In the genomic region with DNA sequence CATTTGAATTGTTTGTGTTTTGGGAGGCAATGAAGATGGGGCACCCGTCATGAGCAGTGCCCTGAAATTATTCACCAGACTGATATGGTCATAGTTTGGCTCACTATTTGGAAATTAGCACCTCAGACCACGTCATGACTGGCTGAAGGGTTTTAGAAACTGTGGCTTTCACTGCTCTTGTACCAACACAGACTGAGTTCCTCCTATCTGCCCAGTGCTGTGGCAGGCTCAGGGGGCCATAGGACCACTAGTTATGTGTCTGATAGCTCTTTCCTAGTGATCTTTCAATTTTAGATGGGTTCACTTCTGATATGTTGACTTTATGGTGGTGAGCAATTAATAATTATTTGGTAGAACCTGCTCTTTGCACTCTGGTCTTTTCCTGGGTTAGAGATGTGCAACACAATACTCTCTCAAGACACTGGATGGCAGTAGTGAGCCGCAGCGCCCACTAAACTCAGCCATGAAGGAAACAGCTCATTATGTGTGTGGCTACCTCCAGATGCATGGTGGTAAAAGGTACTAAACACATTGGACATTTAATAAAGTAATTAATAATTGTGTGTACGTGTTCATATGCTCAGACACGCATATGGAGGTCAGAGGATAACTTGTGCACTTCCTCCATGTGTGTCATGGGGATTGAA, we compare ENCODE assay signal across 9 mouse cellular contexts.
A peak's percentile ranks its signal among the peaks of the same experiment; 100 is the strongest.
DNase-seq lines count a peak whose midpoint lies in the region; ATAC-seq and TF ChIP-seq lines count a peak whose summit lies in the region.
"Had no signal": no experiment of that assay in that cellular context is flagged by ENCODE, and none has a peak within 500 bp of the region (broad histone marks: within the 10 kb centered on the region; RNA-seq: fewer than 3 reads in every experiment).

No protein-coding gene starts in this region.

- TF ChIP-seq POLR2A in thymus, adult 2 months (IDR thresholded peaks at IDR 0.05; ENCODE audit: control insufficient read depth, extremely low read depth, insufficient read depth, low read length, poor library complexity) = no peak
- no peak for TF ChIP-seq POLR2A in small intestine, adult 2 months (IDR thresholded peaks at IDR 0.05; ENCODE audit: low read depth, low read length)

- no peaks in the 10 kb centered on the region for H3K9me3 ChIP-seq in forebrain, embryonic 11.5 days (ENCODE audit: control insufficient read depth, low read length)
- H3K9me3 ChIP-seq in intestine, embryonic 14.5 days (ENCODE audit: control insufficient read depth, low read length) = no peaks in the 10 kb centered on the region; the same call in 1 of the 2 replicates
- H3K9me3 ChIP-seq in lung, embryonic 15.5 days = no peaks in the 10 kb centered on the region

- no peak for TF ChIP-seq CTCF in thymus, adult 2 months (IDR thresholded peaks at IDR 0.05; ENCODE audit: borderline replicate concordance, control insufficient read depth, extremely low read depth, insufficient read depth, low read length, poor library complexity)
- peak; percentile 61; the same call in 1 of the 2 replicates for TF ChIP-seq CTCF in small intestine, adult 2 months (IDR thresholded peaks at IDR 0.05; ENCODE audit: extremely low read depth, insufficient read length, insufficient replicate concordance, low read depth, low read length)

- no peak overlapping the region for H3K27ac ChIP-seq in thymus, adult 2 months (ENCODE audit: control insufficient read depth, insufficient read depth, low read length)
- H3K27ac ChIP-seq in forebrain, embryonic 11.5 days (ENCODE audit: low read depth, low read length) = no peak overlapping the region
- H3K27ac ChIP-seq in intestine, embryonic 14.5 days (ENCODE audit: low read depth) = no peak overlapping the region
- no peak overlapping the region for H3K27ac ChIP-seq in lung, embryonic 15.5 days
- H3K27ac ChIP-seq in small intestine, adult 2 months (ENCODE audit: insufficient read depth, low read depth, low read length) = no peak overlapping the region
- H3K27ac ChIP-seq: heart, embryonic 13.5 days had no signal

- no peaks in the 10 kb centered on the region for H3K4me1 ChIP-seq in thymus, adult 2 months (replicated peaks; ENCODE audit: control insufficient read depth, insufficient read depth, low read length)
- H3K4me1 ChIP-seq in forebrain, embryonic 11.5 days (replicated peaks; ENCODE audit: control insufficient read depth, insufficient read depth, low read length) = no peaks in the 10 kb centered on the region
- no peaks in the 10 kb centered on the region for H3K4me1 ChIP-seq in intestine, embryonic 14.5 days (replicated peaks; ENCODE audit: control insufficient read depth, insufficient read depth, low read length)
- no peaks in the 10 kb centered on the region for H3K4me1 ChIP-seq in lung, embryonic 15.5 days
- H3K4me1 ChIP-seq in small intestine, adult 2 months (ENCODE audit: control insufficient read depth, insufficient read depth, insufficient read length, low read length) = no peaks in the 10 kb centered on the region
- H3K4me1 ChIP-seq: heart, embryonic 13.5 days had no signal

- ATAC-seq in forebrain, embryonic 11.5 days (replicated peaks; ENCODE audit: low FRiP score) = peak; percentile 78
- ATAC-seq in intestine, embryonic 14.5 days (replicated peaks; ENCODE audit: low FRiP score, low TSS enrichment, low read depth) = peak; percentile 36; the same call in 1 of the 2 replicates
- ATAC-seq in lung, embryonic 15.5 days (ENCODE audit: borderline replicate concordance, extremely low read depth, low FRiP score, low TSS enrichment) = peak; percentile 35; the same call in 1 of the 2 replicates

- no peak overlapping the region for H3K4me3 ChIP-seq in thymus, adult 2 months (ENCODE audit: control insufficient read depth, insufficient read depth, low read length)
- H3K4me3 ChIP-seq in forebrain, embryonic 11.5 days (ENCODE audit: low read depth, low read length) = no peak overlapping the region
- H3K4me3 ChIP-seq in intestine, embryonic 14.5 days (ENCODE audit: low read depth, low read length) = no peak overlapping the region
- H3K4me3 ChIP-seq in lung, embryonic 15.5 days = no peak overlapping the region
- H3K4me3 ChIP-seq in small intestine, adult 2 months (ENCODE audit: low read depth, low read length) = no peak overlapping the region
- H3K4me3 ChIP-seq: heart, embryonic 13.5 days had no signal

- no peaks in the 10 kb centered on the region for H3K36me3 ChIP-seq in thymus, adult 2 months (ENCODE audit: control insufficient read depth, insufficient read depth, low read length)
- no peaks in the 10 kb centered on the region for H3K36me3 ChIP-seq in forebrain, embryonic 11.5 days (ENCODE audit: control insufficient read depth, insufficient read depth, low read length)
- no peaks in the 10 kb centered on the region for H3K36me3 ChIP-seq in intestine, embryonic 14.5 days (ENCODE audit: control insufficient read depth, insufficient read depth, low read length)
- no peaks in the 10 kb centered on the region for H3K36me3 ChIP-seq in lung, embryonic 15.5 days
- no peaks in the 10 kb centered on the region for H3K36me3 ChIP-seq in small intestine, adult 2 months (ENCODE audit: control insufficient read depth, insufficient read depth, low read length)
- H3K36me3 ChIP-seq: heart, embryonic 13.5 days had no signal

- no peak overlapping the region for H3K4me2 ChIP-seq in forebrain, embryonic 11.5 days (ENCODE audit: low read depth, low read length, severe bottlenecking)
- H3K4me2 ChIP-seq in intestine, embryonic 14.5 days (ENCODE audit: low read length) = no peak overlapping the region
- H3K4me2 ChIP-seq in lung, embryonic 15.5 days = no peak overlapping the region
- H3K4me2 ChIP-seq: heart, embryonic 13.5 days had no signal

- H3K9ac ChIP-seq in forebrain, embryonic 11.5 days (ENCODE audit: low read length) = no peak overlapping the region
- no peak overlapping the region for H3K9ac ChIP-seq in intestine, embryonic 14.5 days (ENCODE audit: low read length)
- no peak overlapping the region for H3K9ac ChIP-seq in lung, embryonic 15.5 days
- H3K9ac ChIP-seq: heart, embryonic 13.5 days had no signal

- peak; percentile 49 to 50 for DNase-seq in adrenal gland, adult 18-20 months (ENCODE audit: low spot score in 2 of 2)
- no peak for DNase-seq in adrenal gland, postnatal 4 days (ENCODE audit: low spot score in 2 of 2)
- peak; percentile 32 for DNase-seq in thymus, adult 2 months
- no peak for DNase-seq in thymus, adult 18-20 months
- peak; percentile 69 for DNase-seq in forebrain, embryonic 11.5 days (ENCODE audit: low spot score)
- DNase-seq in intestine, embryonic 14.5 days (ENCODE audit: low spot score) = peak; percentile 78

- 29% methylated on average over 6 of the region's 6 CpGs for WGBS in thymus, adult 2 months
- 18% methylated on average over 6 of the region's 6 CpGs for WGBS in forebrain, embryonic 11.5 days
- WGBS in intestine, embryonic 14.5 days = 21% methylated on average over 6 of the region's 6 CpGs
- 15% methylated on average over 6 of the region's 6 CpGs for WGBS in lung, embryonic 15.5 days
- WGBS in small intestine, adult 2 months = 16% methylated on average over 6 of the region's 6 CpGs

- H3K27me3 ChIP-seq in thymus, adult 2 months (ENCODE audit: control insufficient read depth, insufficient read depth, low read length) = no peaks in the 10 kb centered on the region
- no peaks in the 10 kb centered on the region for H3K27me3 ChIP-seq in forebrain, embryonic 11.5 days (ENCODE audit: control insufficient read depth, insufficient read depth, low read length)
- H3K27me3 ChIP-seq in intestine, embryonic 14.5 days (replicated peaks; ENCODE audit: control insufficient read depth, insufficient read depth, low read length) = no peaks in the 10 kb centered on the region
- H3K27me3 ChIP-seq in lung, embryonic 15.5 days = no peaks in the 10 kb centered on the region
- no peaks in the 10 kb centered on the region for H3K27me3 ChIP-seq in small intestine, adult 2 months (ENCODE audit: control insufficient read depth, insufficient read depth, low read length)
- H3K27me3 ChIP-seq: heart, embryonic 13.5 days had no signal

Comparison
In these comparisons a context has a peak if more than half of its experiments do, and no peak if none do; other contexts are left out.
1. DNase-seq: peak in adrenal gland, adult 18-20 months (2 of 2), thymus, adult 2 months (single experiment), forebrain, embryonic 11.5 days (single experiment) and intestine, embryonic 14.5 days (single experiment); none in adrenal gland, postnatal 4 days (0 of 2) and thymus, adult 18-20 months (0 of 2).
2. Peak in every context shown above with its lines, with median percentiles within 50 percentile points of each other: ATAC-seq.